Mouse (Mus musculus) olfactory bulb, adult 2 months (tissue): Measurements from ENCODE around the gene Rps11.

Source experiments
- CTCF ChIP-seq: fragments of 200-500 bp; IDR thresholded peaks from 2 replicates; pipeline ENCODE4 v1.5.1; 2012; ENCODE audit warnings: low read depth, mild to moderate bottlenecking, low read length, moderate library complexity; ENCODE audit not compliant: insufficient read depth
- POLR2A ChIP-seq: fragments of 200-500 bp; IDR thresholded peaks from 2 replicates; pipeline ENCODE4 v1.6.1; 2012; ENCODE audit warnings: mild to moderate bottlenecking, low read depth, low read length, moderate library complexity; ENCODE audit not compliant: insufficient read depth

GRCm38 (mm10) chr7:45079856-45080255, 44.4 kb downstream of the Rps11 start:
- TF ChIP-seq CTCF = peak; percentile 89
- TF ChIP-seq POLR2A = no peak
